Mouse (Mus musculus): Measurements from ENCODE around the gene Nckap5l.

DNA sequence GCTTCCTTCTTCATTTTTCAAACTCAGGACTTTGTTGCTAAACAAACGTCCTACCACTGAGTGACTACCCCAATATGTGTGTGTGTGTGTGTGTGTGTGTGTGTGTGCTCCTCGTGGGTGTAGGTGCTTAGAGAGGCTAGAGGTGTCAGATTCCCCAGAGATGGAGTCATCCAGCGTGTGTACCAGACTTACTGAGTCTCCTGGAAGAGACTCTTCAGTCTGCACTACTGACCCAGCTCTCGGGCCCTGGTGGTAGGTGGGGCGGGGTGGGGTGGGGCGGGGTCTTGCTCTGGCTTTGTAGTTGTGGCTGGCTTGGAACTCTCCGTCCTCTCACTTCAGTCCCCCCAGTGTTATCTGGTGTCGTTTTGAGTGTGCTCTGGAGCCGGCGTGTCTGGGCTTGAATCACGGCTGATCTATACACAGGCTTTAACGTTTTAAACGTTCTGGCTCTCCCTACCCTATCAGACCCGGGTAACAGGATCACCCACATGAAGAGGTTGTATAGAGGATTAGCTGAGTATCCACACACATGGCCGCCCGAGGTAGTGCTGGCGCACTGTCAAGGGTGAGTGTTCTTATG lies 39.8 kb downstream of the Nckap5l start:
- TF ChIP-seq CTCF (IDR thresholded peaks at IDR 0.05; ENCODE audit: insufficient read depth, low read length) (no peak), POLR2A (IDR thresholded peaks at IDR 0.05; ENCODE audit: borderline replicate concordance, extremely low read depth, low read depth, low read length) (no peak)

Data from lung, adult 2 months (tissue).